Mouse (Mus musculus) heart, postnatal 25 days (tissue): ENCODE results near the gene Lypd6b. TPM values are rescaled to one million over a fixed set of nuclear protein-coding genes. Genes with fewer than 3 reads are reported as not detected.

Source experiments
- DNase-seq: peaks from one replicate; pipeline ENCODE4 v3.0.0; 2022; ENCODE audit warnings: low spot score
- intact Hi-C: fragments of 180-260 bp; cut with DNase I; formaldehyde crosslinking; loops from one replicate; pipeline ENCODE4 v1.15.1; 2025
- total RNA-seq, 2 experiments: library from RNA; stranded (reverse); gene quantifications; 2 replicates each; pipeline ENCODE4 v1.2.3; 2021

Lypd6b gene
- not detected for total RNA-seq

- intact Hi-C loops: no loop called here
- DNase-seq: no peak
These were observed at the start of gene Lypd6b for GRCm38 (mm10) chr2:49787376-49788050. Gene Lypd6b, plus strand, starts transcription at chr2:49787688.

GRCm38 (mm10) chr2:49739046-49739445 lies 48.4 kb upstream of the Lypd6b start:
- intact Hi-C loops: no loop called here
- DNase-seq: peak; percentile 14

GRCm38 (mm10) chr2:49741026-49741425 lies 46.5 kb upstream of the Lypd6b start:
- intact Hi-C loops: no loop called here

GRCm38 (mm10) chr2:49741895-49742734 lies 45.4 kb upstream of the Lypd6b start:
- no peak for DNase-seq
- intact Hi-C loops: no loop called here

More at GRCm38 (mm10) chr2:49741026-49741425, 46.5 kb upstream of the Lypd6b start:
- DNase-seq: no peak

GRCm38 (mm10) chr2:49742919-49743318 lies 44.6 kb upstream of the Lypd6b start:
- intact Hi-C loops: no loop called here
- DNase-seq: no peak

- no peak for DNase-seq
- intact Hi-C loops: no loop called here
These were observed 43.7 kb upstream of the Lypd6b start for GRCm38 (mm10) chr2:49743775-49744174.

DNA sequence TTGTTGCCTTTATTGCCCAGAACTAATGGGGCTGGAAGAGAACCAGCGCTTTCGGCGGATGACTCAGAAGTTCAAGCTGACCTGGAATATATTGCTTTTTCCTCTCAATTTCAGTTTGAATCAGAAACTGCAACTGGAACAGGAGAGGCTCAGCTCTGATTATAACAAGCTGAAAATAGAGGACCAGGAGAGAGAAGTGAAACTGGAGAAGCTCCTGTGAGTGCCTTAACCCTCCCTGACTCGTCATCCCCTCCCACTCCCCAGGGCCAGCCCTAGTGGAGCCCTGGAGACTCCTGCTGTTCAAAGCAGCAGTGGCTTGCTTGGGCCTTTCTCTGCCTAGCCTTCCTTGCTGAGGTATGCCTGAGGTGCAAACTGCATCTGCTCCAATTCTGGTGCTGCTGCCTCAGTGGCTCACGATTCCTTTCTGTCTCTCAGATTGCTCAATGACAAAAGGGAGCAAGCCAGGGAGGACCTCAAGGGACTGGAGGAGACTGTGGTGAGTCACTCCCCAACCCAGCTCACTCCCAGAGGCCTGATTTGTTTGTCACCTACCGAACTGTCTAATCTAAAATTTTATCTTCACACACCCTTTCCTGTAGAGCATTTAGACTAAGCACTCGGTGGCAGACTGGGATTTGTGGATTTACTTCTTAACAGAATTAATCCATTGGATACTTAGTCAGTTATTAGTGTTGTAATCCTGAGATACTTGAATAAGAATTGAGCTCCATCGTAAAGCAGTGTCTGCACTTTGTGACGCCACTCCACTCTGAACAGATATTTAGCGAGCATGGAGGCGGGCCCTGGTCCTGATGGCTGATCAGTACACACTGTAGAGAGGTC lies 43.0 kb upstream of the Lypd6b start:
- intact Hi-C loops: no loop called here
- no peak for DNase-seq

DNA sequence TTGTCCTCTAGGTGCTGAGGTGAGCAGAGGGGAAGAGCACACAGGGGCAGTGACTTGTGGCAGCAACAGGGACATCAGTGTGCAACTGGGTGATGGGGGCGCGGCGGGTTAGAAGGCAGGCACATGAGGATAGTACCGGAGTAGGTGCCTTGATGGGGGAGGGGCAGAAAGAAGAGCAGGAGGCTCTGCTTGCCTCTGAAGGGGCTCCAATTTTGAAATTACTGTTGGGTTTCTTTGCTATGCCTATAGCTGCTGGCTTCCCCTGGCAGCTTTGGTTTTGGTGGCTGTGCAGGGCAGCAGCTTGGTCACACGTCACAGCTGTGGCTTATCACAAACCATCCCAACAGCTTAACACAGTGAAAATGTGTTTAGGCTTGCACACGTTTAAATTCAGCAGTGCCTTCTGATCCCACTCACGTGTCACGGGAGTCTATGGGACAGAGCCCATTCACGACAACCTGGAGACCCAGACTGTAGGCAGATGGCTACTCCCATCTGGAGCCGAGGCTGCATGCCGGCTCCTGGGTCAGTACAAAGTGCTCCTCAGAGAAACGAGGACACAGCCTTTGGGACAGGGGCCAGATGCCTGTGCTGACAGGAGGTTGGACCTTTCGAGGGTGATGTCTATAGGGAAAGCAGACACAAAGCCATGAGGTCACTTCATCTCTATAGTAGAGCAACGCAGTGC lies 42.2 kb upstream of the Lypd6b start:
- intact Hi-C loops: no loop called here
- DNase-seq: no peak

- intact Hi-C loops: no loop called here
- no peak for DNase-seq
These were observed 40.5 kb upstream of the Lypd6b start for GRCm38 (mm10) chr2:49746947-49747346.

DNA sequence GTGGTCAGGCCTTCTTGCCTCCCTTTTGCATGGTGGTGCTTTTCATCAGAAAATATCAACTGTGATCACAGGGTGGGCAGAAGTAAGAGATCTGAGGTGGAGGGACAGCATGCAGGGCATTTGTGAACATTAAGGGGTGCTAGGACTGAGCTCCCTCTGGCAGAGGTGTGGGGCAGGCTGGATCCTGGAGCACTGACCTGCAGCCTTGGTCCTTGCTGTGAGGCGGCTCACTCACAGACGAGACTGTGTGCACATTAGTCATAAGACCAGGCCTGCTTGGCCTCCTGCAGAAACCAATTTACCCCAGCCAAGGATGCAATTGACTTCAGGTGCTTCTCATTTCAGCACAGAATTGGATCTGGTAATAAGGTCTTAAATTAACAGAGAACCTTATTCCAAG lies 39.8 kb upstream of the Lypd6b start:
- DNase-seq: no peak
- intact Hi-C loops: no loop called here

DNA sequence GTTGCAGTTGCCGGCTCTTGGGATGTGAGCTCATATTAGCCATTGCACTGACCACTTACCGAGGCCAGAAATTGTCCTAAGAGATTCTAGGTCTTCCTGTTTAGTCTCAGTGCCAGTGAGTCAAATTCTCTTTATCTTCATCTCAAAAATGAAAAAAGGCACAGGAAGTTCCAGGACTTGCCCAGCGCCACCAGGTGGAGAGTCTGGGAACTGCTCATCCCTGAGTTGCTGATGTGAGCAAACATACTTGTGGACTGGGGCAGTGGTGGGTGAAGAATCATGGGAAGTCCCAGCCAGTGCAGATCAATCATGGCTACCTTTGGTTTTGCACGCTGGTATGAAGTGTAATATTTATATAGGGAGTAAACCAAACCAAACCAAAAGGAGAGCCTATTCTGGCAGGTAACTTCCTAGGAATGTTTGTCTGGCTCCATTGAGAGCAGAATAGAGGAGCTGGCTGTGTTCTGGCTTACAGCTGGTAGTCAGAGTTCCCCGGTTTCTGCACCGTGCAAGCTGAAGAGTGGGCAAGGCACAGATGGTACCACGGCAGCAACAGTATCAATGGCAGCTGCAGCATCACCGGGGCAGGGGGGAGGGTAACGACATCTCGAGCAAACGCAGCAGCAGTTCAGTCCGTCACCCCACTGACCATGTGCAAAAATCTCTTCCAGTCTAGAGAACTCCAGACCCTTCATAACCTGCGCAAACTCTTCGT lies 38.7 kb upstream of the Lypd6b start:
- no peak for DNase-seq
- intact Hi-C loops: no loop called here

- no peak for DNase-seq
- intact Hi-C loops: no loop called here
These were observed 37.5 kb upstream of the Lypd6b start for GRCm38 (mm10) chr2:49749730-49750576.

DNA sequence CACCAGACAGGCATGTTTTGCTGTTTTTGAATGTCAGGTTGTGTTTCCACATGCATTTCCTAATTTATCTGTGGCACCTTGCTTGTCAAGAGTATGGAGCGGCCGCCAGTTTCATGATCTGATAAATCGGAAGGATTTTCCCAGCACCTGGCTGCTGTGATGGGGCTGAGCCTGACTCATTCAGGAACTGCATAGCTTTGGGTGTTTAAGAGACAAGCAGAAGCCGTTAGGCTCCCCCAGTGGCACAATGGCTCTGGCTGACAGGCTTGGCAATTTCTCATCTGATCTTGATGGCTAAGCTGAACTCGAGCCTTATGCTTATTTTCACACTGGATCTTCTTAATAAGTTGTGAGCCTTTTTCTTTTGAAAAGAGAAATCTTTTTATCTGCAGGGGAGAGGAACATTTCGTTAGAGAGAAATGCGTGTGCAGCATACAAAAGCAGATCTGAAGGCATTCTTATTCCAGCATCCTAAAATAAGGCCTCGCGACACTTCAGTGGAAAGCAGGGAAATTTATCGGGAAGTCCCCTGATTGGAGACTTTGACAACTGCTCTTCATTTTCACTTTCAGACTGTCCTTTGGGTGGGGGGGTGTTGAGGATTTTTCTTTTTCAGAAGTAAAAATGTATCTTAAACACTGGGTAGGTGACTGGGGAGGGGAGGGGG lies 35.8 kb upstream of the Lypd6b start:
- intact Hi-C loops: no loop called here
- DNase-seq: no peak

DNA sequence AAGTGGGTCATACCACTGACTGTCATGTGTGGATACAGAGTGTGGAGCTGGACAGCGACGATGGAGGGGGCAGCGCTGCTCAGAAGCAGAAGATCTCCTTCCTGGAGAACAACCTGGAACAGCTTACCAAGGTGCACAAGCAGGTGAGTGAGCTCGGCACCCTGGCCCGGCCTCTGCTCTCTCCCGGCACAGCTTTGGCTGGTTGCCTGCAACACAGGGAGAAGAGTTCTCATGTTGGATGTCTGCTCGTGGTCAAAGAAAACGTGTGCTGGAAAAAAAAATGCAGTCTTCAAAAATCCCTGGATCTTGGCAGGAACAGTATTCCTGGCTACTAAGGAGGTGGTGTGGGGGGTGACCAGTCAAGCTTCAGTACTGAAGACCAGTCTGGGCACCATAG lies 35.3 kb upstream of the Lypd6b start:
- no peak for DNase-seq
- intact Hi-C loops: no loop called here

- intact Hi-C loops: no loop called here
- no peak for DNase-seq
These were observed 34.4 kb upstream of the Lypd6b start for GRCm38 (mm10) chr2:49753062-49753461.

GRCm38 (mm10) chr2:49755054-49755453 lies 32.4 kb upstream of the Lypd6b start:
- DNase-seq: no peak
- intact Hi-C loops: no loop called here

DNA sequence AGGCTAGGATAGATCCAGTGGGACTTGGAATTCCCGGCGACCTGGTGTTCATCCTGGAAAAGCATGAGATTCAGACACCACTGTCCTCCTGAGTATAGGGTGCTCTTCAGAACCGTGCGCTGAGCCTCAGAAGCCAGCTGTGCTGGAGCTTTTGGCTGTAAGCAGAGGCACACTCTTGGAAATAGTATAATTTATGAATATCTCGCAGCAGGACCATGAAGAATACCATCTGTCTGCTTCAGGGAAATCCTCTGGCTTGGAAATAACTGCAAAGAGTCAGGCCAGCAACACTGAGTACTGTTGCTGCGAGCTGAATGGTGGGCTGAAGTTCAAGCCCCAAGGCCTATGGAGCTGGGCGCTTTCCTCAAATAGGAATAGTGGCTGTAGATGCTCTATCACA lies 29.9 kb upstream of the Lypd6b start:
- DNase-seq: no peak
- intact Hi-C loops: no loop called here
